Mouse (Mus musculus) yolk sac, embryonic 10.5 days (tissue): ENCODE measurements around the gene Tardbp.

Source experiments
- DNase-seq: peaks from one replicate; pipeline ENCODE4 v3.0.0-alpha.2; 2017; ENCODE audit warnings: low spot score

The Tardbp gene

DNA sequence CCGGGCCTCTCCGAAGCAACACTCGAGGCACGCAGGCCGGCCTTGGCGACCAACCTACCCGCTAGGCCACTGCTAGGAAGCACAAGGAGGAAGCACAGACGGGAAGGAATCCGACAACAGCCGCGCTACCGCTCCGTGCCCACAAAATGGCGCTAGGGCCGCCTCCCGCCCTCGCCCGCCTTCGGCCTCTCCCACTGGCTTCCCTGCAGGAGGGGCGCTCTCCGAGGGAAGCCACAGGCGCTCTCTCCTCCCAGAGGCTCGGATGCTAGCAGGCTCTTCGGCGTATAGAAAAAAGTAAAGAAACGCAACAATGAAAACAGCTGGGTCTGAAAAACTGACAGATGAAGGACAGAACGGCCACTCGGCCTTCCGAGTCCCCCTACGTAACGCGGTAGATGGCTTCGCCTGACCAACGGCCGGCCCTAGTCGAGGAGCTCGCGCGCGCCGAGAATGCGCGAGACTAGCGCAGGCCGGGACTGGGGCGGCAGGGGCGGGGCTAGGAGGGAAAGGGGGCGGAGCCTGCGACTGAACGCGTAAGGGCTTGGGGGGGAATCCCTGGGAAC lies at the start of gene Tardbp:
Gene Tardbp (minus strand): TSS at position 397 of the 563 bp plus-strand sequence.
- DNase-seq = peak; percentile 93

DNA sequence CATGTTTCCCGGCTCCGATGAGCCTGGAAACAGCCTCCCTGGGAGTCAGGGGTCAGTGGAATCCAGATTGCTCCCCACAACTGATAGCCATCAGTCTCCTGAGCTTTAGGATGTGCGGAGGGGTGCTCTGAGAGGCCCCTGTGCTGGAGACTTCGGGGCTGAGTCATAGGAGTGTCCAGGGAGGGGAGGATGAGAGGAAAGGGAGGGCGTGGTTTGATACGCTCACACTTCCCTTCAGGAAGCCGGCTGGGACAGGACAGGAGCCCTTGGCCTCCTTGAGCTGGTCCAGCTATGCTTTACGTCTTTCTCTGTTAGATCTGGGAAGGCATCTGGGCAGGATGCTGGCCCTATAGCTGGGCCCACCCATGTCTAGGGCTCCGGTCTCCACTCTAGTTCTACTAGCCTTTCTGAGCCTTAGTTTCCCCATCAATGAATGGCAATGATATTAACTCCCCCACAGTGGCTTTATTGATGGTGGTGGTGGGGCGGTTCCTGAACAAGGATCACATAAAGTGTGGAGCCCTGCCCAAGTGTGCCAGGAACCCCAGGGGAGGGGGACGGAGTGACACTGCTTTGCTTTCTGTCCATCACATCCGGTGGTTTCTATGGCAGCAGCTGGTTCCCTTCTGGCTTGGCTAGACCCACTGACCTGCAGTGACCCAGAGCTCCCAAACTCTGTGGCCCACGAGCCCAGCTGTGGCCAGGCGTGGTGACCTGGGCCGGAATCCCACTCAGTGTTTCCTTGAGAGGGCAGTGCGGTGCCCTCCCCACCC lies 49.6 kb upstream of the Tardbp start:
- DNase-seq = no peak

DNA sequence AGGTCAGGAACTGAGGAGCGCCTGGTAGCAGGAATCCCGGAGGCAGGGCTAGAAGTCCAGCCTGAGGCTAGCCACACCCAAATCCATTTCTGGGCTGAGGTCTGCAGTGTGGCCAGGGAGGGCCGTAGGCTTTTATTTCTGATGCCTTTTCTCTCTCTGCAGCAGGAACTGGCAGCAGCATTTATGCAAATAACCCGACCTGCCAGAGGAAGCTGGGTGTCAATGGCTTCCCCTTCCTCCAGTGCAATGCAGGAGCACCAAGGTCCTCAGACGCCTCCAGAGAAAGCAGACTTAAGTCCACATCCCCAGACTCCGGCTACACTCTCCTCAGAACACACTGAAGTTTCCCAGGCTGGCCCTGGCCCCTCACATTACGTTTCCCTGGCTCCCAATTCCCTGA lies 48.2 kb upstream of the Tardbp start:
- no peak for DNase-seq

DNA sequence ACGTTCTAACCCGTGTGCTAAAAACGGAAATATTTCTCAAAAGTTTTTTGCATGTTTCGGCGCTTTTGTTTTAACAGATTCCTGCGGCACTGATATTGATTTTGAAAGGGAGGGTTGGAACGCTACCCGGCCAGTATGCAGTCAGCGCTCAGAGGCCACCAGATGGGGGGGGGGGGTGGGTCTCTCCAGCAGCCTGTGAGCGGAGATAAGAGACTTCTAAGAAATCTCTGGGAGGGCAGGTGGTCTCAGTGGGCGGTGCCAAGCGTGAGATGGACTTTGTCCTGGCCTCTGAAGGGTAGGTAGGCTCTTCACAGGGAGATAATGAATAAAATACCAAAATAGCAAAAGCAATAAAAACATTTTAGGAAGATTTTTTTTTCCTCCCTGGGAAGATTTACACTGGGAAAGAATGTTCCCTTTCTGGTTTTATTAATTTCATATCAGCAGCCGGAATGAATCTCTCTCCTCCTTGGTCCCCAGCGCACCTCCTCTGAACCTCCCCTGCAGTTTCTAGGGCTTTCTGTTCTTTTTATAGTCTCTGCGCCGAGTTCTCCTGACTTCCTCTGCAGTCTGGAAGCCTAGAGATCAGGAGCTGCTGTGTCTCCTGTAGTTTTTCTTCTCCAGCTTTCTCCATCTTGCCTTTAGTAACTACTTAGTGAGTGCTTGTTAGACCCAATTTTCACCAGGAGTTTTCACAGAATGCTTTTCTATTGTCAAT lies 44.6 kb upstream of the Tardbp start:
- peak; percentile 86 for DNase-seq

DNA sequence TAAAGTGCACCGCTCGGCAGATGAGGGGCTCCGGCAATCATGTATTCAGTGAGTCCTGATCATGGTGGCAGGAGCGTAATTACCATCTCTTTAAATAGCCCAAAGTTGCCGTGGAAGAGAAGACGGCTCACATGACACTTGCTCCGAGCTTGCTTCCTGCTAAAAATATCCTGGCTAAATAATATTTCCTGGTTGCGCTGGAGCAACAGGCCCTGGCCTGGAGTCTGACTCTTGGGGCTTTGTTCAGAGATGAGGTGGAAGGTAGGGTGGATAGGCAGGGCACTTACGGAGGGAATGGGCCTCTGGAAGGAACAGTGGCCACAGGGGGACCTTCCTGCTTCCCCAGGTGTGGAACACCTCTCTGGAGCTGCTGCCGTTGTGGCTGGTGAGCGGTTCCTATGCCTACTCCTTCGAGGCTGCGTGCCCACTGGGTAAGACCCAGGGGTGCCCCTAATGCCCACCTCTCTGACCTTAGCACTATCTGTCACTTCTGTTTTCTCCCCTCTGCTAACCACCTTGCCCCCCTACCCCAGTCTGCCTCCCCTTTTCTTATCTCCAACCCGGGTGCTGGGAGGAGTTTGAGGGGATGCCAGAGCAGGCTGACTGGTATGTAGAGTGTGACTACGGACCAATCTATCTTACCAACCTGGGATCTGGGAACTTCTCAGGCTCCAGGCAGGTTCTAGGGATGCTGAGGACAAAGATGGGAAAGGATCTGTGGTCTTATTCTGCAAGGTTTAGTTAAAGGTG lies 40.4 kb upstream of the Tardbp start:
- no peak for DNase-seq

DNA sequence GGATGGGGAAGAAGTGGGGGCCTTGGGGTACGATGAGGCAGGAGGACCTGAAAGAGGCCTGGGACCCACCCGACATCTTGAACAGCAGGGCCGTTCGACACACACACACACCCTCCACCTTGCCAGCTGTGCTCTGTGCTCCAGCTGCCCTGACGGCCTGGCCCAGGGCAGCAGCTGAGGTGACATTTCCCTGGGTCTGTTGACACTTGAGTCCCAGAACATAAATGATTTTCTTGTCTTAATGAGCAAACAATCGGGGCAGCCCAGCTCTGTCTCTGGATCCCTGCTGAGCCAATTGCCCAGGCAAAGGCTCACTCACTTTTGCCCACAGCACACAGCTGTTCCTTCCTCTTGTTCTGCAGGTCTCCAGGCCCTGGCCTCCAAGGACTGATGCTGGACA lies 37.2 kb upstream of the Tardbp start:
- DNase-seq = no peak

DNA sequence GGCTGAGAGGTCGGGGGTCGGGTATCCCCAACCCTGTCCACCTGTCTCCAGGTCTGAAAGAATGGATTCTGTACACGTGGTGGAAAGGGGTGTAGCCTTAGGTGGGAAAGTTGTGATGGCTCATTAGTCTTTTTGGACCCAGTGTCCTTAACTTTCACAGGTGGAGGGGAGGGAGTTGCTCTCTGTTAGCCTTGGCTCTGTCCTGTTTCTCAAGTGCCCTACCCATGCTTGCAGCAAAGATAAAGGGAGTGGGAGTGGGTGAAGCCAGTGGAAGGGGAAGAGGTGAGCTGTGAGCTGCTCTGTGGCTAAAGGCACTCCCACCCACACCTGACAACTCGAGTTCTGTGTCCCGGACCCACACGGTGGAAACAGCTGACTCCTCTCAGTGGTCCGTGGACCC lies 36.5 kb upstream of the Tardbp start:
- DNase-seq = no peak

DNA sequence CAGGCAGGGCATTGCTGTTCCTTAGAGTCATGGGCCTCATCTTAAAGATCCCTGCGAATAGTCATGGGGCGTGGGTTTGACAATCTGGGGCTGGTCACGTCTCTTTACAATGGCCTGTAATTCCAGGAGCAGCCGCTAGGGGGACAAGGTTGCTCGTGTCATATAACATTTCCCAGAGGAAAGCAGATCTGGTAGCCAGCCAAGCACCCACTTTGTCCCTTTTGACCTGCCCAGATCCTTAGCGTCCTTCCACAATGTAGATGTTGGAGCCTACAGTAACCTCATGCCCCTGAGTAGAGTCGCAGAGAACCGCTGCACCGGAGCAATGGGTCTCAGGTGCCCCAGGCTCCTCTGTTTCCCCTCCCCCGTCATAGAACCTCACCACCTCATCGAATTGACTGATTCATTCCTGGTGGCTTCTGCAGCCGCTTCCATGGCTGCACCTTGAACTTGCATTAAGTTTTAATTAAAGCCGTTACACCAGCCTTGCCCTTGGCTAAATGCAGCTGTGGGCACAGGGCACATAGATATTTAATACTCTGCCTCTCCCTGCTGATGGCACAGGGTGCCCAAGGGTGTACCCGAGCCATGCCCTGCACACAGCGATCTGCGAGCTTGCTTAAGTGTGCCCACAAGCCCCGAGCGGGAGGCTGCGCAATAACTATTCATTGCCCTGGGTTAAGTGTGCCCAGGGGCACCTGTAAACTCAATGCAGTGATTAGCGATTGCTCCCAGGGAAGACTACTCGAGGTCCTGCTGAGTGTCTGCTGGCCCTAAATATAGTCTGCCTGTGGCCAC lies 35.5 kb upstream of the Tardbp start:
- DNase-seq = peak; percentile 58

DNA sequence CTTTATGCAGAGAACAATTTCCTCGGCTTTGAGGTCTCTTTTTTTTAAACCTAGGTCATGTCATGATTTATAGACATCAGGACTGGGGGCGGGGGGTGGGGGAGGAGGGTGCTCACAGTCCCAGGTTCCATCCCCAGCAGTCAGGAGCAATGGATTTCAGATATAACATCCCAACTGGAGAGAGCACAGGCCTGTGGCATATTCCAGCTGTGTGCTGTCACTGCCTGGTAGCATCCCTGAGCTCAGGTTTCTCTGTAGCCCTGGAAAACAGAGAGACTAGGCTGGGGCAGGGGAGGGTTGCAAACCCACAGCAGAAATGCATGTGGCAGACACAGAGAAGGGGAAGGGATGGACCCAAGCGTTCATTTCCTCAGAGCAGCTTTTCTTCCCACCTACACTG lies 33.4 kb upstream of the Tardbp start:
- no peak for DNase-seq

DNA sequence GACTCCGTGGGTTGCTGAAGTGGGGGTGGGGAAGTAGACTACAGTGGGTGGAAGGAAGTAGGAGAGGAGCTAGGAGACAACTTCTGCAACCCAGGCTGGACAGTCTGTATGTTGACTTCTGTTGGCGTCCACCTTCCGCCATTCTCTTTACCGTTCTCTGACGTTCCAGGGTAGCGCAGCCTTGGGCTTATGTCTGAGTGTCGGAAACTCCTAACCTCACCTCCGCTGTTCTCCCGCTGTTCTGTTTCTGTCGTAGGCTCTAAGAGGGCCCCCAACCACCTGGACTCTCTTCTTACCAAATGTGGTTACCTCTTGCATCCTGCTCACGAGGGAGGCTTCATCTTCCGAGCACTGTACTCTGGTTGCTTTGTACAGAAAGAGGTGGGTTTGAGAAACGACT lies 31.0 kb upstream of the Tardbp start:
- DNase-seq = no peak

DNA sequence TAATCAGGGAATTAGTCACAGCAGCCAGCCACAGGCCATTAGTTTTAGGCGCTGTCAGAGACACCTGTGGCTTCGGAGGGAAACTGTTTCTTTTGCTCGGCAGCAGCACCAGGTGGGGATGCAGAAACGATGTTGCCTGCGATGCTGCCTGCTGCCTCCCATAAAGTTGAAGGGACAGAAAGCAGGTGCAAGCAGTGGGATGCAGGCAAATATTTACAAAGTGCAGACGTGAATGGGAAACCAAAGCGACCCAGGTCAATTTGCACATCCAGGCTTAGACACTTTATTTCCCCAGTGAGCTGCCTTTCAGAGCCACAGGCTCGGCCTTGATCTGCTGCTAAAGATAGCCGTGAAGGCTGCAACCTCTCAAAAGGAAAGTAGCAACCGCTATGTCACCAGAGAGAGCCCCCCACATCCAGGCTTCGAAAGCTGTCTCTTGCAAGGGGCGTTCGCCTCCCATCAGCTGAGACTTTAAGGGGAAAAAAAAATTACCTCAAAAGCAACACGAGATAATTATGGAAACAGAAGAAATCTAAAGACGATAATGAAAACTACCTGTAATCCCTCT lies 30.0 kb upstream of the Tardbp start:
- no peak for DNase-seq

DNA sequence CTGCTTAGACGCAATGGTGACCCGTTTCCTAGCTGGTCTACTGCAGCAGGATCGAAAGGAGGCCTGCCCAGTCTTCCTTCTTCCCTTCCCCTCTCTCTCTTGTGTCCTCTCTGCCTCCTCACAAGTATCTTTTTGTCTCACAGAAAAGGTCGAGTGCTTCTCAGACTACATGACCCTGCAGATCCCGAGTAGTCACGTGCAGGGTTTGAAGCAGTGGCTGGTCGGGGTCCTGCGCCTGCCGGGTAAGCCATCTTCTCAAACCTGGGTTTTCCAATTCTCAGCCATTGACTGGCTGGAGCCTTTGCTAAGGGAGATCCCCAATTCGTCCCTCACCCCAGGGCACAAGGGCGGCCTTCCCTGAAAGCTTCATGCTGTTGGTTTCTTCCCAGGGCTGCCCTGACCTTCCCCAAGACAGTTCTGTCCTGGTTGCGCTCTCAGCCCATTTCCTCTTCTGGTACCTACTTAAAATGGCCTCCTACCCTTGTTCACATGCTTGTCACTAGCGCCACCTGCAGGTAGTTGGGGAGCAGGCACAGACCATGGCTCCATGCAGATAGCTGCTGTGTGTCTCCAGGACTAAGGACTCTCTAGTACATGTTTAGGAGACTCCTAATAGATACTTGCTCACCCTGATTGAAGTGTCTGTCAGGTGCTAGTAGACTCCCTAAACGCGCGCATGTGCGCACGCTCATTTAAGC lies 28.0 kb upstream of the Tardbp start:
- no peak for DNase-seq

DNA sequence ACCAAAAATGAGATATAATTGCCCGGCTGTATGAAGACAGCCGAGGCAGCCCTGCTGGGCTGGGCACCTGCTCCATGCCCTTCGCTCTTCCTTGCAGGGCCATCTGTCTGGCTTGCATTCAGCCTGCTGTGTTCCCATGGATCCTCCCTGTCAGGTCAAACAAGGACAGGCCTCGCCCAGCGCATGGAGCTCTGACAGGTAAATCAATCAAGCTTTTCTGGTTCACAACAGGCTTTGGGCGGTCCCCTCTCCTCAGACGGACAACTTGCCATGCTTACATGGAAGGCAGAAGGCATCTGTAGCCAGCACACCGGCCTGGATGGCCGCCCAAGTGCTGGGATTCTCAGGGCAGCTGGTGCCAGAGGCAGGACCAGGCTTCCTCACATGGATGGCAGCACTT lies 24.2 kb upstream of the Tardbp start:
- DNase-seq = no peak

DNA sequence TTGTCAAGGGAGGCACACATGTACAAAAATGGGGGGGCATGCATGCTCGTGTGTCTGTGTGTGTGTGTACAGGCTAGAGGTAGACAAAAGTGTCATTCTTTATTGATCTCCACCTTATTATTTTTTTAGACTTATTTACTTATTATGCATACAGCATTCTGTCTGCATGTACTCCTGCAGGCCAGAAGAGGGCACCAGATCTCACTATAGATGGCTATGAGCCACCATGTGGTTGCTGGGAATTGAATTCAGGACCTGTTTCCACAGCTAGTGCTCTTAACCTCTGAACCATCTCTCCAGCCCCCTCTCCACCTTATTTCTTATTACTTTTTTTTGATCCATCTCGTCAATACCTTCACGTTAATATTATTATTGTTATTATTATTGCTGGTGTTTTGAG lies 22.5 kb upstream of the Tardbp start:
- no peak for DNase-seq

DNA sequence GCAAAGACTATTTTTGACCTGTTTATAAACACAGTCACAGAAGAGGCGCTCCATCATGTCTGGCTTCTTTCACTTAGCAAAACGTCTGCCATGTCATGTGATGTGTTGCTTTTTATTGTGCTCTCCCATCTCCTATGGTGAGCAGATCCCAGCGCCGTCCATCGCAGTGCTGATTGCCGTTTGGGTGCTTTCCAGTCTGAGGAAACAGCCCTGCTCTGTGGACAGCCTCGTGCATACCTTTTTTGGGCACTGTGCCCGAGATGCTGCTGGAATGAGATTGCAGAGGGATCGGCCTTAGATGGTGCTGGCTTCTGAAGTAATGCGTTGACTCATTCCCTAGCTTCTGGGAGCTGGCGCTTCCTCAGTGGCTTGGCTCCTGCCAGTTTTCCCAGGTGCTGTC lies 19.8 kb upstream of the Tardbp start:
- DNase-seq = no peak

DNA sequence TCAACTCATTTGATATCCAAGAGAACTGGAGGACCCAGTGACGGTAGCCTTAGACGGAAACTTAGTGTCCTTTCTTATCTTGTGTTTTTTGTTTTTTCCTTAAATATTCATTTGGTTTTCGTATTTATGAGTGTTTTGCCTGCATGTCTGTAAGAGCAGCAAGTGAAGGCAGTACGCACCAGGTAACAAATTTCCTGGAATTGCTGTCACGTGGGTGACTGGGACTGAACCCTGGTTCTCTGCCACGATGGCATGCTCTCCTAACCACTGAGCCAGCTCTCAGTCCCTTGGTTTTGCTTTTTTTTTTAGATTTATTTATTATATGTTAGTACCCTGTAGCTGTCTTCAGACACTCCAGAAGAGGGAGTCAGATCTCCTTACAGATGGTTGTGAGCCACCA lies 18.1 kb upstream of the Tardbp start:
- no peak for DNase-seq

DNA sequence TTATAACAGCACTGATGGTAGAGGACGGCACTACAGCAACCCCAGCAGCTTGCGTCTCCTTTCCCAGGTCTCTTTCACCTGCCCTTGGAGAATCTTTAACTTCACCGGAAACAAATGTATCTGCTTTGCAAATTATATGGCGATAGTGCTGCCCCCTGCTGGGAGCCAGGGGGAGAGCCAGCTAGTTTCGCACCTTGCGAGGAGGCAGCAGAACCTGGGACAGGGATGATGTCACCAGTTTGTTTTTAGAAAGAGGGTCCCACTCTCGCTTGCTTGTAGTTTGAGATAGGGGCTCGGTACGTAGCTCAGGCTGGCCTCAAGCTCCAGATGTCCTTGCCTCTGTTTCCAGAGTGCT lies 17.3 kb upstream of the Tardbp start:
- peak; percentile 82 for DNase-seq

DNA sequence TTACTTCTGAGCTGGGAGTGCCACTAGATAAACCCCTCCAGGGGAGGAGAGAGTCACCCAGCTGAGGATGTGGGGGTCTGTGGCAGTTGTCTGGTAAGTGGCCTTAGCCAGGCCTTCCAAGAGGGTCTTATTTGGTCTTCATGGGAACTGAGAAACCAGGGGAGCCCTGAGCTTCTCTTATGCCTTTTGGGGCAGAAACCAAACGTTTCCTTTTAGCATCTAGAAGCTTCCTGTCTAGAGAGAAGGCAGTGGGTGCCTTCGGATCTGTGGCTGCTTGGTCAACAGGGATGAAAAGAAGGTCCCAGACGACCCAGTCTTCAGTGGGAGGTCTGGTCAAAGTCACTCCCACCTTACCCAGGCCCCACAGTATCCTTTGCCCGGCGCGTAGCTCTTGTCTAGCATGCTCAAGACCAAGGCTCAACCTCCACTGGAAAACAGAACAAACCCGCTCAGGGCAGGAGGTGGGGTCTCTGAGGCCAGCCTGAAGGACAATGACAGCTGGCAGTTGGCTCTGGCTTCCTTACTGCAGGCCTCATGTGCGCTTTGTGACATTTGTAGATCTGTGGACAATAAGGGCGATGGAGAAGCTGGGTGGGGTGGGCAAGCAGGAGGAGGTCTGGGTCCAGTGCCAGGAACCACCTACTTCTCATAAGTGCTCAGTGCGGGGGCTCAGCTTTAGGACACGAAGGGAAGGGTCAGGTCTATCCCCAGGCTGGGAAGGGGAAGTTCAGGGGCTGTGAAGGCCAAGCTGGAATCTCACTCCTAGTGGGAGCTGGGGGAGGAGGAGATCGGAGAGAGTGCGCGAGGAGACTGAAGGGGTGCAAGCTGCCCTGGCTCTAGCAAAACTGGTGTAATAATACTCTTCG lies 16.7 kb upstream of the Tardbp start, which contains the start of gene Gm572:
Gene Gm572 (plus strand): TSS at position 27 of the 866 bp plus-strand sequence.
- no peak for DNase-seq

DNA sequence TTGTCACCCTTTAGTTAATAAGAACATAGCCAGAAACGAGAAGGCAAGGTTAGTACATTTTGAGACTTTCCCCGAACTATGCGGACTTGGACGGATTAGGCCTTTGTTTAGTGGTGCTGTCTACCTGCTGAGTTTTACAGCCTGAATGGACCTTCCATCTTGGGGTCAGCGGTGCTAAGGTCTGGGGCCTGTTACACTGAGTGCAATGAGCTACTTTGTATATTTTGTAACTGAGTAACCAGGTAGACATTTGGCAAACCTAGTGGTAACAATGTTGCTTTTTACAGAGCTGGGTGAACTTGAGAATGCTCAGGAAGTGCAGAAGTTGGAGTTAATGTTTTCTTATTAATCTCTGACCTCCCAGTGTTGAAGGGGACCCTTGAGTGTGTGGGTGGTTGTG lies 14.3 kb upstream of the Tardbp start:
- DNase-seq = peak; percentile 71

DNA sequence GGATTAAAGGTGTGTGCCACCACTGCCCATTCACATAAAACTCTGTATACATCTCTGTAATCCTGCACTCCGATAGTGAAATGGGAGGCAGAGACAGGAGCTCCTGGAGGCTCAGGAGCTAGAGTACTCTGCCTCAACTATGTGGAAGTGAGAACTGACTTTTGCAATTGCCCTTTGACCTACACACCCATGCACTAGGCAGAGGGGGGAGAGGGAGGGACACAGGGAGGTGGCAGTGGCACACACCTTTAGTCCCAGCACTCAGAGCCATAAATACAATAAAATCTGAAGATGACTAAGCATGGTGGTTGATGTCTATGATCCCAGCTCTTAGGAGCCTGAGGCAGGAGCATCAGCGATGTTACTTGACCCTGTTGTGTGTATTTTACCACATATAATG lies 12.6 kb upstream of the Tardbp start:
- peak; percentile 53 for DNase-seq
